Mouse (Mus musculus): ENCODE data around the gene Thap7.
A peak's percentile ranks its signal among the peaks of the same experiment; 100 is the strongest.
"Not testable (repeated sequence)": the region's sequence is repeated elsewhere in the genome, so short reads cannot be mapped to it uniquely, and the experiment has no call there.

The Thap7 gene

GRCm38 (mm10) chr16:17529981-17530586 is 852 bp downstream of the Thap7 start:
- DNase-seq = peak in 1 of 2 experiments; percentile 46

GRCm38 (mm10) chr16:17528276-17528675 is 2.7 kb downstream of the Thap7 start:
- DNase-seq = no peak

- DNase-seq = no peak
Measured at GRCm38 (mm10) chr16:17527606-17528005, 3.3 kb downstream of the Thap7 start.

- DNase-seq = no peak
Measured at GRCm38 (mm10) chr16:17526223-17526622, 4.7 kb downstream of the Thap7 start.

GRCm38 (mm10) chr16:17525524-17525923 is 5.4 kb downstream of the Thap7 start:
- no peak for DNase-seq

DNA sequence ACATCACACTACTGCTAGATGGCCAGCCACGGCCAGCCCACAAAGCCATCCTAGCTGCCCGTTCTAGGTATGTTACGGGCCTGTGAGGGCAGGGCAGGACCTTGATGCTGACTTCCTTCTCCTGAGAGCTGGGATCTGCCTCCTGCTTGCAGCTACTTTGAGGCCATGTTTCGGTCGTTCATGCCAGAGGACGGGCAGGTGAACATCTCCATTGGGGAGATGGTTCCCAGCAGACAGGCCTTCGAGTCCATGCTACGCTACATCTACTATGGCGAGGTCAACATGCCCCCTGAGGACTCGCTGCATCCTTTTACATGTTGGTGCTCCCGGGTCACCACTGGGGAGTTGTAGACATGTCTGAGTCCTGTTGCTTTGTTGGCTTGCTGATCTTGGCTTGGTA is 6.8 kb downstream of the Thap7 start:
- DNase-seq = no peak

GRCm38 (mm10) chr16:17518910-17519309 is 12.0 kb downstream of the Thap7 start:
- DNase-seq = no peak

GRCm38 (mm10) chr16:17511431-17511830 is 19.5 kb downstream of the Thap7 start:
- no peak for DNase-seq

DNA sequence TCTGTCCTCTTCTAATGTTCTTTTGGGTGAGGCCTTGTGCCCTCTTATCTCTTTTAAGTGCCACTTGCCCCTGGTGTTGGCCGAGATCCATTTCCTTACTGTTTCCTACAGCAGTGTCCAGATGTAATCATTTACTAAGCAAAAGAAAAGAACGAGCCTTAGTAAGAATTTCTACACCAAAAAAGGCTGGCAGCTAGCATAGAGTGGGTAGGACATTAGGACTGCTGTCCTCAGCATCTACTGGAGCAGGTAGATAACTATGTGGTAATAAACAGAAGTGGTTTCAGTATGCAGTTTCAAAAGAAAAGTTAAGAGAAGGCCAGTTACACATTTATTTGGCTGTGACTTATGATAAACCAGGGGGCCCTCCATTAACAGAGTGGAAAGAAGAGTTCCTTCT is 20.2 kb downstream of the Thap7 start:
- DNase-seq = no peak

GRCm38 (mm10) chr16:17510143-17510542 is 20.8 kb downstream of the Thap7 start:
- no peak for DNase-seq

DNA sequence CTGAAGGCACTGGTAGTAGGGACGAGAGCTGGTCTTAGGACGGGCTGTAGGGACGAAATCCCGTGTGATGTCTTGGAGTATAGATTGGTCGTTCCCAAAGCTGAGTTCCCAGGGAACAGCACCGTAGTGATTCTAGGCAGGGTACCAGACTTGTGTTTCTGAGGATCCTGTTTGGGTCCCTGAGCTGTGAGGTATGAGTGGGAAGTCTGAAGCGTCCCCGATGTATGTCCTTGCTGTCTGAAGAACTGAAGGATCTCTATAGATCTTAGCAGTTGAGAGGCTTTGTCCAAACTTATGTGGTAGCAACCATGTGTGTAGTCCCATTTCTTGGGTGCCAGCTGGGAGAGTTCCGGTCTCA is 21.7 kb downstream of the Thap7 start:
- no peak for DNase-seq

DNA sequence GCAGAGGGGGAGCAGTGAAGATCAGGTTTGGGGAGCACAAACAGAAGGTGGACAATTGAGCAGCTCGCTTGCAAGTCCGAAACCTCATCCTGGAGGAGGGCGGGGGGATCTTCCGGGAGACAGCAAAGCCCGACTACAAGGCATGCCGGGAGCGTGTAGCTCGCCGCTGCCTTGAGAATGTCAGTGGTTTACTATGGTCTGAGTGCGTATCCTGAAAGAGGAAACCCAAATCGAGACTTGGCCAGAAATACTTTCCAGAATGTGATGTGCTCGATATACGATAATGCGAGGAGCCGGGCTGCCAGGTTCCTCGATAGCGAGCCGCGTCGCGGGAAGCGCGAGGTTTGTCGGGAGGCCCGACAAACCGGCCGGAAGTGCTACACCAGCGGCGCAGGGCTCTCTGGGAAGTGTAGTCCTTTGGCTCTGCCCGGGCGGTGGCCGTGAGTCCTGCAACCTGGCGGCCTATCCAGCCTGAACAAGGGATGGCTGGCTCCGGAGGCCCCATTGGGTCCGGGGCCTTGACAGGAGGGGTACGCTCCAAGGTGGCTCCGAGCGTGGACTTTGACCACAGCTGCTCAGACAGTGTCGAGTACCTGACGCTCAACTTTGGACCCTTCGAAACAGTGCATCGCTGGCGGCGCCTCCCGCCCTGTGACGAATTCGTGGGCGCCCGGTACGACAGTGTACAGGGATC is 22.2 kb downstream of the Thap7 start, which contains the start of gene Lztr1:
Lztr1 (plus strand) TSS at position 143 of the 694 bp plus-strand sequence.
- DNase-seq = peak; percentile 92 to 94

DNA sequence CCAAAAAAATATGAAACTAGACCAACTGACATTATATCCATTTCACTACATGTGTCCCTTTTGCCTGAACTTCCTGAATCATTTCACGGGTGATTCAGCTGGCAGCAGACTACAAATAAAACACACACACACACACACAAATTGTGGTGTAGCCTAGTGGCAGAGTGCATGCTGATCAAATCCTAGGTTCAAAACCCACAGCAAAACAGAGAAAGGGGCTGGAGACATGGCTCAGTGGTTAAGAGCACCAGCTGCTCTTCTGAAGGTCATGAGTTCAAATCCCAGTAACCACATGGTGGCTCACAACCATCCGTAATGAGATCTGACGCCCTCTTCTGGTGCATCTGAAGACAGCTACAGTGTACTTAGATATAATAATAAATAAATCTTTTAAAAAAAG is 22.9 kb downstream of the Thap7 start:
- DNase-seq = not testable (repeated sequence)

- peak in 1 of 2 experiments; percentile 28 for DNase-seq
Measured at GRCm38 (mm10) chr16:17507018-17507552, 23.9 kb downstream of the Thap7 start.

DNA sequence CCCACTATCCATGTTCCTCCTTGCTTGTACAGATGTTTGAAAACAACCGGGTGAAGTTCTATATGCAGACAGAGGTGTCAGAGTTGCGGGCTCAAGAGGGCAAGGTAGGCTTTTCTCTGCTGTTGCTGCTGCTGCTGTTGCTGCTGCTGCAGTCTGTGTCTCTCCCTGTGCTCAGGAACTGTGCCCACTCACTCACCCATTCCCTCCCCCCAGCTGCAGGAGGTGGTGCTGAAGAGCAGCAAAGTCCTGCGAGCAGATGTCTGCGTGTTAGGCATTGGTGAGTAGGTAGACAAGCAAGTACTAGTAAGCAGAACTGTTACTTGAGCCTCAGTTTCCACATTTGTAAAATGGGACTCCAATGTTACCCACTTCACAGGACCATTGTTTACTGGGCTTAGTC is 28.3 kb downstream of the Thap7 start:
- no peak for DNase-seq

DNA sequence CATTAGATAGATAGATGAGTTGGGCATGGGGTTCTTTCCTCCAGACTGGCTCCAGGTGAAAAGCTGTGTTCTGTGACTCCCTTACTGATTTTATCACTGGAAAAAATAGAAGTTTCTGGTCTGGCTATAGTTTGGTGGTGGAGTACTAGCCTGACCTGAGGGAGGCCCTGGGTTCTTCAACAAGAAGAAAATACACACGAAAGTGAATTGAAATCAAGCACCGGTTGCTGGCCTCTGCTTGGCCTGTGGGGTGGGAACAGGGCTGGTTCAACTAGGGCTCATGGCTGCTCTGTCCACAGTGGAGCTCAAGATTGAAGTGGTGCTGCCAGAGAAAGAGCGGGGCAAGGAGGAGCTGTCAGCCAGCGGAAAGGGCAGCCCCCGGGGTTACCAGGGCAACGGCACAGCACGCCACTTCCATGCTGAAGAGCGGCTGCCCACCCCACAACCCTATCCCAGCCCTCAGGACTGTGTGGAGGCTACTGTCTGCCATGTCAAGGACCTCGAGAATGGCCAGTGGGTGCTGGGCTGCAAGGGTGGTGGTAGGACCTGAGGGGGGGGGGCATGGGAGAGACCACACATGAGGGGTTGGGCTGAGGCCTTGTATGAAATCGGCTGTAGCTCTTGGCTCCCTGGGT is 31.6 kb downstream of the Thap7 start:
- peak in 1 of 2 experiments; percentile 28 for DNase-seq

DNA sequence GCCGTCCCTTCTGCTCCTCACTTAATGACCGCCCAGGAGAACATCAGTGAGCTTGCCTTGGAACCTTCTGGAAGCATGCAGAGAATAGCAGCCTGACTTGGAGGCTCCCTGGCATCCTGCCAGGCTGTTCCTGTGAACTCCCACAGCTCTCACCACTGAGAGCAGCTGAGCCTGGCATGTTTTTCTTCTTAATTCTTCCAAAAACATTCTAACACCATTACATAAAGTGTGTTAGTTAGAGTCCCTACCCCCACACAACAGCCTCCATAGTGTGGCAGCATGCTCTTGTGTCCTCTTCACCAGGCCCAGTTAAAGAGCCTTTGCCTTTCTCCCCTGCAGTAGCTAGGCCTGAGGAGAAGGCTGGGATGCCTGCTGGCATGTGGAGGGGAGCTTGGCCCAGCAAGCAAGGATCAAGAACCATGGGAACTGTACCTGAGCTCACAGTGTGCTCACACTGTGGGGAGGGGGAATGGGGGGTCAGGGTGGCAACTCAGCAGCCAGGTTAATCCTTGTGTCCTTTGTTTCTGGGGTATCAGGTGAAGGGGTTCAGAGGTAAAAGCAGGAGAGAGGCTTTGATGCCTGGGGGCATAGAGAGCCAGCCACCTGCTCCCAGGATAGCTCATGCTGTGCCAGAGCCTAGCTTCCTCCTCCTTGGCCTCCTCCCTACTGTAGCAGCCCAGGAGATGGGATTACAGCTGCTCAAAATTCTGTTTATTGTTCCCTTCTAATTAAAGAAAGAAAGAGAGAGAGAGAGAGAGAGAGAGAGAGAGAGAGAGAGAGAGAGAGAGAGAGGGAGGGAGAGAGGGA is 34.2 kb downstream of the Thap7 start:
- DNase-seq = peak; percentile 68 to 83

DNA sequence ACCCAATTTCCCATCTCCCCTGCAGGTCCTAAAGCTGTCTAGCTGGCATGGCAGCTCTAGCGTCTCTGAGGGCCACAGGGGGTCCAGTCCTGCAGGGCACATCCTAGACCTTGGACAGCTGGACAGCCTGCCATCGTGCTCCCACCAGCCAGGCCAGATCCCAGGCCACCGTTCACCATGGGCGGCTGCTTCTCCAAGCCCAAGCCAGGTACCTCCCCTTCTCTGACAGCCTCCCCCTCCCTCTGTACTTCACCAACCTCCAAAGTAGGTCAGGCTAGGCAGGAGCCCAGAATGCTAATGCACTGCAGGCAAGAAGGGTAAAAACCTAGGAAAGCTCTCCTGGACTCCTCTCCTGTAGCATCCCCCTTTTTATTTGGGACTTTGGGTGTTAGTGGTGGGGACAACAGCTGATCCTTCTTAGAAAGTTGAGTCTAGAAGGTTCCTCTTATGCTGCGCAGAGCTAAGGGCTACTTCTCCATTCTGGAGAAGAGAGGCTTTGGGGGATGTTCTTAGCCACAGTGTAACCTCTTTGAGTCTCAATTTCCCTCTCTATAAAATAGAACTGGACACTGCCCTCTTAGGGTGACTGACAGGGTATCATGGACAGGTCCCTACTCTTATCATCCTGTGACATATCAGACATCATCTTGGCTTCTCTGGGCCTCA is 38.9 kb downstream of the Thap7 start:
- peak; percentile 78 to 87 for DNase-seq

DNA sequence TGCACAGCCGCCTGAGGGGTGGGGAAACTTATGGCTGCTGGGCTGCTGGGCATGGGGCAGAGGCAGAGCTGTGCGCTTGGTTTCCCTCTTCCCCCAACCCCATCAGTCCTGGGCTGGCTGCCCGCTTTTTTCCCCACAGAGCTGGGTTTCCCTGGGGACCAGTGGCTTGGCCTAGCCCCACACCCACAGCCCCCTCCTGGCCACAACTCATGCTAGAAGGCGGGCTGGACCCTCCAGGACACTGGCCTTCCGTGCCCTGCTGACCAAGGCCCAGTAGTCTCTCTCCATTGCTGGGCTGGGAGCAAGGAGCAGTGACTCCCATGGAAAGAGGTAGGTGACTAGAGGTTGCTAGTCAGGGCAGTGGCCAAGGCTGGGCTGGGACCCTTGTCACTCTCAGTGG is 39.8 kb downstream of the Thap7 start:
- DNase-seq = peak; percentile 56 to 57

DNA sequence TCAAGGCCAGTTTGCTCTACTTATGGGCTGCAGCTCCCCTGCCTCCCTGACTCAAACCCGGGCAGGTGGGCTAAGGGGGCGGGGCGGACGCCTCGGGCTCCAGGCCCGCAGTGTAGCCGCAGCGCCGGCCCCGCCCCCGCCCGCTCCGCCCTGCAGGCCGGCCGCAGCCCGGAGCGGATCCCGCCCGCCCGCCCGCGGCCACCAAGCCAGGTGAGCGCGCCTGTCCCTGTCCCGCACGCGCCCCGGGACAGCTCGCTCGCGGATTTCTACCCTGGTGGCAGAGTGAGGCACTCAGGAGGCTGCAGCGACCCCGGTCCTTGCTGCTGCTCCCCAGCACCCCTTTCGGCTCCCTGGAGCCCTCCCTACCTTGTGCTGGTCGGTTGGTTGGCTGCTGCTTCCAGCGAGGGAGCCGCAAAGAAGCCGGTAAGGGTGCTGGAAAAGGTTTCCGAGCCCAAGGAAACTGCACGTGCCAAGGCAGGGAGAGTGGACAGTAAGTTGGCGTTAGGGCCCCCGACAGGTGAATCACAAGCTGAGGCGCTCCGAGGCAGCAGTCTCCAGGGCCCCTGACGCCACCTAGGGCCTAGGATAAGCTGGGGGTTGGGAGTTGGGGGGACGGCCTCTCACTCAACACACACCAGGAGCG is 41.3 kb downstream of the Thap7 start, which contains the start of gene Aifm3:
Aifm3 (plus strand) TSS at position 143 of the 643 bp plus-strand sequence.
- peak; percentile 72 to 83 for DNase-seq
